Mouse (Mus musculus) CD4-positive, CD25-positive, alpha-beta regulatory T cell, adult 2 months (primary cell): ENCODE data around the gene Fam163b.
A peak's percentile ranks its signal among the peaks of the same experiment; 100 is the strongest.

Experiments
- DNase-seq: peaks from one replicate; pipeline ENCODE4 v3.0.0-alpha.2; 2012; ENCODE audit warnings: low read depth, low spot score

The Fam163b gene

GRCm38 (mm10) chr2:27087581-27087980 is 54.7 kb downstream of the Fam163b start:
- no peak for DNase-seq

- no peak for DNase-seq
Measured at GRCm38 (mm10) chr2:27086483-27087010, 55.7 kb downstream of the Fam163b start.

GRCm38 (mm10) chr2:27085801-27086200 is 56.5 kb downstream of the Fam163b start:
- DNase-seq, result no peak

- DNase-seq, result peak; percentile 21
Measured at GRCm38 (mm10) chr2:27084963-27085362, 57.3 kb downstream of the Fam163b start.

- no peak for DNase-seq
Measured at GRCm38 (mm10) chr2:27083761-27084475, 58.4 kb downstream of the Fam163b start.

- no peak for DNase-seq
Measured at GRCm38 (mm10) chr2:27079649-27080048, 62.6 kb downstream of the Fam163b start.

- peak; percentile 22 for DNase-seq
Measured at GRCm38 (mm10) chr2:27079152-27079584, 63.1 kb downstream of the Fam163b start, which contains the start of gene Adamtsl2. Gene Adamtsl2 (plus strand): TSS chr2:27079379.

GRCm38 (mm10) chr2:27078312-27078711 is 64.0 kb downstream of the Fam163b start:
- DNase-seq, result no peak

GRCm38 (mm10) chr2:27077655-27078244 is 64.5 kb downstream of the Fam163b start:
- DNase-seq, result peak; percentile 58

- peak; percentile 59 for DNase-seq
Measured at GRCm38 (mm10) chr2:27075485-27075884, 66.8 kb downstream of the Fam163b start.

- DNase-seq, result no peak
Measured at GRCm38 (mm10) chr2:27074804-27075203, 67.5 kb downstream of the Fam163b start.

- no peak for DNase-seq
Measured at GRCm38 (mm10) chr2:27073407-27073806, 68.9 kb downstream of the Fam163b start.

- no peak for DNase-seq
Measured at GRCm38 (mm10) chr2:27071978-27072377, 70.3 kb downstream of the Fam163b start, which contains the start of gene Mymk. Gene Mymk (minus strand): TSS chr2:27072179.

- DNase-seq, result no peak
Measured at GRCm38 (mm10) chr2:27071137-27071536, 71.2 kb downstream of the Fam163b start.

GRCm38 (mm10) chr2:27070247-27070813 is 72.0 kb downstream of the Fam163b start:
- DNase-seq, result no peak

- DNase-seq, result no peak
Measured at GRCm38 (mm10) chr2:27069646-27070045, 72.6 kb downstream of the Fam163b start.

GRCm38 (mm10) chr2:27067996-27068395 is 74.3 kb downstream of the Fam163b start:
- DNase-seq, result no peak

- no peak for DNase-seq
Measured at GRCm38 (mm10) chr2:27067124-27067523, 75.2 kb downstream of the Fam163b start.
